Mouse (Mus musculus): ENCODE measurements around the gene Taok3.

Gene Taok3

GRCm38 (mm10) chr5:117185673-117186072 is 65.7 kb downstream of the Taok3 start:
- no peak for DNase-seq

- no peak for DNase-seq
Observed at GRCm38 (mm10) chr5:117192061-117192460, 72.1 kb downstream of the Taok3 start.

GRCm38 (mm10) chr5:117193748-117194147 is 73.8 kb downstream of the Taok3 start:
- DNase-seq: peak in 1 of 2 experiments; percentile 19

GRCm38 (mm10) chr5:117194672-117195071 is 74.7 kb downstream of the Taok3 start:
- peak; percentile 22 to 50 for DNase-seq

- peak; percentile 66 to 80 for DNase-seq
Observed at GRCm38 (mm10) chr5:117196551-117196950, 76.6 kb downstream of the Taok3 start.

- DNase-seq: no peak
Observed at GRCm38 (mm10) chr5:117198390-117198789, 78.5 kb downstream of the Taok3 start.

- DNase-seq: no peak
Observed at GRCm38 (mm10) chr5:117207286-117207685, 87.4 kb downstream of the Taok3 start.

GRCm38 (mm10) chr5:117214016-117214415 is 94.1 kb downstream of the Taok3 start:
- no peak for DNase-seq

GRCm38 (mm10) chr5:117231059-117231458 is 111.1 kb downstream of the Taok3 start:
- peak; percentile 49 to 64 for DNase-seq

GRCm38 (mm10) chr5:117236540-117236939 is 116.6 kb downstream of the Taok3 start:
- no peak for DNase-seq

- no peak for DNase-seq
Observed at GRCm38 (mm10) chr5:117239106-117239505, 119.2 kb downstream of the Taok3 start.

GRCm38 (mm10) chr5:117240321-117240731 is 120.4 kb downstream of the Taok3 start:
- no peak for DNase-seq

GRCm38 (mm10) chr5:117240761-117241322 is 120.9 kb downstream of the Taok3 start:
- no peak for DNase-seq

- DNase-seq: no peak
Observed at GRCm38 (mm10) chr5:117241935-117242531, 122.1 kb downstream of the Taok3 start.

GRCm38 (mm10) chr5:117242671-117243478 is 122.9 kb downstream of the Taok3 start:
- DNase-seq: no peak

- no peak for DNase-seq
Observed at GRCm38 (mm10) chr5:117245170-117245569, 125.2 kb downstream of the Taok3 start.

- no peak for DNase-seq
Observed at GRCm38 (mm10) chr5:117248351-117248750, 128.4 kb downstream of the Taok3 start.

GRCm38 (mm10) chr5:117250796-117251195 is 130.9 kb downstream of the Taok3 start:
- no peak for DNase-seq

- no peak for DNase-seq
Observed at GRCm38 (mm10) chr5:117251763-117252162, 131.8 kb downstream of the Taok3 start.

- no peak for DNase-seq
Observed at GRCm38 (mm10) chr5:117258276-117258675, 138.3 kb downstream of the Taok3 start.

GRCm38 (mm10) chr5:117263566-117263965 is 143.6 kb downstream of the Taok3 start:
- DNase-seq: no peak

GRCm38 (mm10) chr5:117264701-117265100 is 144.8 kb downstream of the Taok3 start:
- no peak for DNase-seq

- DNase-seq: no peak
Observed at GRCm38 (mm10) chr5:117267913-117268312, 148.0 kb downstream of the Taok3 start.

- DNase-seq: no peak
Observed at GRCm38 (mm10) chr5:117268749-117269148, 148.8 kb downstream of the Taok3 start.
